Mouse (Mus musculus) heart, postnatal 25 days (tissue): ENCODE results near the gene Znhit2. TPM values are rescaled to one million over a fixed set of nuclear protein-coding genes. Genes with fewer than 3 reads are reported as not detected.

Experiments used
- DNase-seq: peaks from one replicate; pipeline ENCODE4 v3.0.0; 2022; ENCODE audit warnings: low spot score
- intact Hi-C: fragments of 180-260 bp; cut with DNase I; formaldehyde crosslinking; loops from one replicate; pipeline ENCODE4 v1.15.1; 2025
- total RNA-seq, 2 experiments: library from RNA; stranded (reverse); gene quantifications; 2 replicates each; pipeline ENCODE4 v1.2.3; 2021

Gene Znhit2
- total RNA-seq, 2 experiments from 2014 or later: 11.9 to 12.4 TPM

DNA sequence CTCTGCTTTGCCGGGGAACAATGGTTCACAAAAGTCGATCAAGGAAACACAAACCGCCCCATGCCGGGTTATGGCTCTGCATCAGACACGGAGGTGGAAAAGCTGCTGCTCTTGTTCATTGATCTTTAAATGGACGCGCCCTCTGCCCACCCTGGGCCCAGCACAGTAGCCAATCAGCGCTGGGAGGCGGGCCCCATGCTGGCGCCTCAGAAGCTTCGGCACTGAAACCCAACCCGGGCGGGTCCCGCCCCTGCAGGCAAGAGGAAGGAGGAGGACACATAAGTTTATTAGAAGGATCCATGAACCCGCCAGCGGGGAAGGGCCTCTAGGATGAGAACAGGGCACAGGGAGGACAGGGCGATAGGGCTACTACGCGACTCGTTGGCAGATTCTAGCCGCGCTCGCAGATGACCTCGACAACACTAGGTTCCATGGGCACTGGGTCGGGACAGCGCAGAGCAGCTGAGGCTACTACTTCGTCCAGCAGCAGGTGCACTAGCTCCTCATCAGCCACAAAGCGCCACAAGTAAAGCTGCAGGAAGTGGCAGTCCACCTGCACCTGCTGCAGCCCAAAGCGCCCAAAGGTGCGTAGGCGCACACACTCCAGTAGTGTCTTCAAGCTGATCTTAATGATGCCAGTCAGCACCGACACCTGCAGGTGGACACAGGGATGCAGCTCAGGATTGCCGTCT is 6.9 kb downstream of the Znhit2 start, which contains the start of gene Tm7sf2:
Gene Tm7sf2 (minus strand): TSS at position 650 of the 692 bp plus-strand sequence.
- intact Hi-C loops: no loop called here
- peak; percentile 86 for DNase-seq

DNA sequence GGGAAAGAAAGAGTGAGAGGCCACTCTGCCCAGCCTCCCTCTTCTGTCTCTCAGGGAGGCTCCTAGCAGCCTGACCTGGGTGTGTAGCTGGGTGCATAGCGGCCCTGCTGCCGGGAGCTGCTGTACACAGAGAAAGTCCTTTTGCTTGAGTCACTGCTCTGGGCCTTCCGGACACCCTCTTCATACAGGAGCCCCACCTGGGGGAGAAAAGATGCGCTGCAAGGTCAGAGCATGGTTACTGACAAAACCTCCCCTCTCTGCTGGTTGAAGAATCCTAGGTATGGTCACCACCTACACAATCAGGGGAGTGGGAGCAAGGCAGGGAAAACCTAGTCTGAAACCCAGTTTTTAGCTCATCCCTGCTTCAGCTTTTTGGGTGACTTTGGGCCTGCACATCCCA is 8.0 kb downstream of the Znhit2 start:
- intact Hi-C loops: no loop called here

DNA sequence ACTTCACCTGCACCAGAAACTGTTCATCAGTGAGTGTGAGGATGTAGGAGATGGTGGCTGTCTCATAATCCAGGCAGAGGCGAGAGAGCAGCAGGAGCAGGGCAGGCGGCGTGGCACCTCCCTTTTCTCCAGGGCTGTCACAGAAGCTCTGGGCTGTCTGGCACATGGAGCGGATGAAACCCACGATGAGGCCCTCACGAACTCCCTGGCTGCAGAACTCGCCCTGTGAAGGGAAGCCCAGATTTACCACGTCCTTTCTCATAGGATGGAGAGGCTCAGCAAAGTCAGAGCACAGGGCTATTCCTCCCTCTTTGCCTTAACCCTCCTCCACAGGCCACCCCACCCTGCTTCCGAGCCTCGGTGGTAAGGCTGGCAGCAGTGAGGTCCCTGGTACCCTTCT is 8.9 kb downstream of the Znhit2 start:
- intact Hi-C loops: no loop called here
- no peak for DNase-seq

More for the DNA sequence above, 8.0 kb downstream of the Znhit2 start:
- no peak for DNase-seq

DNA sequence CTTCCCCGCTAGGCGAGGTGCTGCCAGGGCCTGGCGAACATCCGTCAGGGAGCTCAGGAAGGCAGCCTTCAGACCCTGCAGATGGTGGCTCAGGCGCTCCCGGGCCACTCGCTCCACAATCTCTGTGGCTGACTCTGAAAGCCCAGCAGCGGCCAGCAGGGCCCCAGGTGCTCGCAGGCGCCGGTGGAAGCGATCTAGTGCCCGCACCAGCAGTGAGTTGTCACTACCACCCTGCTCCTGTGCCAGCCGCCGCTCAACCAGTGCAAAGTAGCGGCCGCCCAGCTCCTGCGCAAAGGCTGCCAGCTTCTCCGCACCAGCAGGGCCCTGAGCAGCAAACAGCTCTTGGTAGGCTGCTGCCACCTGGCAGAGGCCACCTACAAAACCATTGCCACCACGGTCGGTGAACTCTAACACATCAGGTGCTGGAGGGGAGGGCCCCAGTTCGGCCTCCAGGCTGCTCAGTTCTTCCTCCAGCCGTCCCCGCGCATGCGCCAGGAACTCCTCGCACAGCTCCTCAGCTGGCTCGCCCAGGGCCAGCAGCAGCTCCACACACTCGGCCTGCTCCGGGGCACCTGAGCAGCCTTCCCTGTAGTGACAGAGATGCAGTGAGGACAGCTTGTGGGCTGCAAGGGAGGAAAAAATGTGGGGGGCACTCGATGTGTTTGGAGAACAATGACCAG is 9.7 kb downstream of the Znhit2 start:
- intact Hi-C loops: no loop called here

DNA sequence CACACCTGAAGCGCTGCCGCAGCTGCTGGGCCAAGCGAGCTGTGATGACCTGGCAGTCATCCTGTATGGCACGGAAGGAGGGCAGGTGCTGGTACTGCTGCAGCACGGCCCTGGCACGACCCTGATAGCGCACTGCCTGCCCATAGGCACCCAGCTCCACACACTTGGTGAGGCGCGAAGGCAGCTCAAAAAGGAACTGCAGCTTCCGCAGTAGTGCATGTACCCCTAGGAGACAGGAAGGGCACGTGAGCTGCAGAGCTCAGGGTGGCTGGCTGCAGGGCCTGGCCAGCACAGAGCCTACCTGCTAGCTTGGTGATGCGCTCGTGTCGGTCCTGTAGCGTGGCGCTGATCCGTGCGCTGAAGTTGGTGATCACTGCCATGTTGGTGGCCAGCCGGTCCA is 10.3 kb downstream of the Znhit2 start:
- DNase-seq: no peak
- intact Hi-C loops: no loop called here

More for the DNA sequence above, 9.7 kb downstream of the Znhit2 start:
- DNase-seq: no peak

DNA sequence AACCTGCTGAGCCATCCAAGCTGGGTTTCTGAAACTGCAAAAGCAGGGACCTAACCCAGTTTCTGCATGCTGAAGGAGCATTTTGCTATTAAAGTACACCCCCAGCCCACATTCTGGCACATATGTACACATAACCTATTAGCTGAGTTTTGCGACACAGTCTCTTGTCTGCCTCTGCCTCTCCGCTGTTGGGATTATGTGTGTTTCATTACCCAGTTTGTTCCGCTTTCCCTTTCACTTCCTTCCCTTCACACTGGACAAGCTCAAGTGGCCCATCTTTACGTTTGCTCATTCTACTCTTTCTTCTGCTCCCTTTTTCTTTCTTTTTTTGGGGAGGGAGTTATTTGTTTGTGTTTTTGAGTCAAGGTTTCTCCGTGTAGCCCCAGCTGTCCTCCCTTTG is 12.9 kb downstream of the Znhit2 start:
- no peak for DNase-seq
- intact Hi-C loops: no loop called here

DNA sequence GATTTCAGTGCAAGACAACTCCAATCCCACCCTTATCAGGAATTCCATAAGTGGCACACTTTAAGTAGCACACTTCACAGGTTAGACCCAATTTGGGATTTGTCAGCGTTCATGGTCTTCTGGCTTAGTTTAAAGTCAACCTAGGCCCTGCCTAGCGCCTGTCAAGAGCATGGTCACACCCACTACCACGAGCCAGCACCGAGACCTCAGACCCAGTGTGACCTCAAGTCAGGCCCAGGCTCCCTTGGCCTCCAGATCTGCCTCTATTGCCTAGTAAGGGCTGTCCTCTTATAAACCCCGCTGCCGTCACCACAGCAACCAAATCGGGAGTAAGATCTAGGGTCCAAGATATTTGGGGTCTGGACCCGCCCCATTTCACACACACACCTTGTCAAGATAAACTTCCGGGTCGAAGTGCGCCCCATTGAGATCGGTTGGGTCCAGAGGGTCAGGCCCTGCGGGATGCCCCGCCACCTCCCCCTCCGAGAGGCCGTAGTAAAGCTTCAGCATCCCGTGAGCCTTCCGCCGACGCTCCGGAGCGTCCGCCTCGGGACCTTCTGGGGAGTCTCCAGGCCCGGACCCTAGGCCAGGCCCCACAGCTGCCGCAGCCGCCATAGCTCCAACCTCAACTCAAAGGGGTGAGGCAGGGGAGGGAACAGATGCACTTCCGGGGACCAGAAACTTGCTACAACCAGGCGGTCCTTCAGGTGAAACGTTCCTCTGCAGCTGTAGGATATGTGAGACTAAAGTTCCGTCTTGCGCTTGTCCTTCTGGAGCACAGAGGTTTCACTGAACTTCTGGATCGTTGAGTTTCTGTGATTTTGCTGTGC is 15.8 kb downstream of the Znhit2 start, which contains the start of gene Vps51:
Gene Vps51 (minus strand): TSS at position 668 of the 830 bp plus-strand sequence.
- peak; percentile 68 for DNase-seq
- intact Hi-C loops: no loop called here

DNA sequence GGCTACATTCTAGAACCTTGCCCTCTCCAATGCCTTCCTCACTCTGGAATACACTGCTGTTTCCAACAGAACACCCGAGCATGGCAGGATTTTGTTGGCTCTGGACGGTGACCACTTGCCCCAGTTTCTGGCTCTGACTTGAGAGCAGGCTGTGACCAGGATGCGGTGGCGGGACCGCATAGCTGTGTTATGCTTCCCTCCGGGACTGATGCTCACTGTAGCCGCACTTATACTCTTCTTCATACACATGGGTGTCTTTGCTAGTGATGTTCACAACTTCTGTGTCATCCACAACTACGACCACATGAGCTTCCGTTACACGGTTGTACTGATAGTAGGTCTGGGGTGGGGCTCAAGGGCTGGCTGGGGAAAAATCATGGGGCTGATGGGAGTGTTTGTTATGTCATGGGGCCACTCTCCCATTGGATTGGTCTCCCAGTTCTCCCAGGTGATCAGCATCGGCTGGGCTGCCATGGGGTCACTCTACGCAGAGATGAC is 19.0 kb downstream of the Znhit2 start, which contains the start of gene Tmem262:
Gene Tmem262 (plus strand): TSS at position 51 of the 498 bp plus-strand sequence.
- intact Hi-C loops: loop anchor here (10.0 kb wide), 1 partner anchor 255 kb away; the partner anchor contains the start of gene Men1

DNA sequence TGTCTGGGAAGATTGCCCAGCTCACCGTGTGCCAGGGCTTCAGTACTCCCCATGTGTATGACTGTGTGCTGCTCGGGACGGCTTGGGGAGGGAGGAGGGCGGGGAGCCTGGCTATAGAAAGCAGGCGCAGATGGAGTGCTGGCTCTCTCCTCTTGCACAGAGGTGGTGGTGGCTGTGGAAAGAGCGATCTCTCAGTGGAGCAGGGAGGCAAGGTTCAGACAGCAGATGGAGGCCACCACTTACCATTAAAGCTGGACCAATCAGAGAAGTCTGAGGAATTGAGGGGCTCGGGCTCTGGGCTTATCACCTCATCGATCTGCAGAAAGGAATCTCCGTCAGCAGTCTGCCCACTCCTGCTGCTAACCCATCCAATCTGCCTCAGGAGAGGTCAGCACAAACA is 21.2 kb downstream of the Znhit2 start, which contains the start of gene Gm28374:
Gene Gm28374 (minus strand): TSS at position 101 of the 400 bp plus-strand sequence.
- no peak for DNase-seq
- intact Hi-C loops: loop anchor here (10.0 kb wide), 1 partner anchor 253 kb away; the partner anchor contains the start of gene Men1

More for the DNA sequence above, 19.0 kb downstream of the Znhit2 start, which contains the start of gene Tmem262:
- DNase-seq: no peak

DNA sequence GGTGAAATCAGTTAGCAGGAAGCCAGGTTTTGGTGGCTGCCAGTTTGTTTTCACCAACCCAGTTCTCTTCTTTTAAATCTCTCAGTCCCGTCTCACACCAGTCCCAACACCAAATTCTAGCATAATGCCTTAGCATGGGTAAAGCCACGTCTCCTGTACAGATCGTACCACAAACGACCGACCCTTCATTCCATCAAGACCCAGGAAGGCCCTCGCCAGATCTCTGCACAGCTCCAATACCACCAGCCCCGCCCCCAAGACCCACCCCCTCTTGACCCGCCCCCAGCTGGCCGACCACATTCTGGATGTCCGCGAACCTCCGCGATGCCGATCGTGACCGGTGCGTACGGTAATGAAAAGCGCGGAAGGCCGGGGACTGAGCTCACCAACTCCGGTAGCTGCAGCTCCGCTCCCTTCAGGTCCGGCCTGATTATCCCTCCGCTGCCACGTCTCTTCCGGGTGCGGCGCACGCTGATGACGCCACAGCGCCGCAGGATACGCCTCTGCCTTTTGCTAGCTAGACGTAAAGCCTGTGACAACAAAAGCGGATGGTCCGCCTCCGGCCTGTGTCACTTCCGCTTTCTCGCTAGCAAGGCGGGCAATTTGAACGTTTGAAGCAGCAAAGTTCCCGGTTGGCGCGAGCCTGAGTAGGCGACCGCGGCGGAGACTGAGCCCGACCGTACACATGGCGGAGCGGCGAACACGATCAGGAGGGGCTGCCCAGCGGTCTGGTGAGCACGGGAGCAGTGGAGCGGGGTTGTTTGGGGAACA is 23.7 kb downstream of the Znhit2 start, which contains the start of the genes Zfpl1 and Cdca5:
Gene Zfpl1 (minus strand): TSS at position 479 of the 771 bp plus-strand sequence.
Gene Cdca5 (plus strand): TSS at position 506 of the 771 bp plus-strand sequence.
- peak; percentile 93 for DNase-seq
- intact Hi-C loops: loop anchor here (1.0 to 10.0 kb wide), 2 partner anchors 26 to 250 kb away; partner anchors contain the start of gene Men1

DNA sequence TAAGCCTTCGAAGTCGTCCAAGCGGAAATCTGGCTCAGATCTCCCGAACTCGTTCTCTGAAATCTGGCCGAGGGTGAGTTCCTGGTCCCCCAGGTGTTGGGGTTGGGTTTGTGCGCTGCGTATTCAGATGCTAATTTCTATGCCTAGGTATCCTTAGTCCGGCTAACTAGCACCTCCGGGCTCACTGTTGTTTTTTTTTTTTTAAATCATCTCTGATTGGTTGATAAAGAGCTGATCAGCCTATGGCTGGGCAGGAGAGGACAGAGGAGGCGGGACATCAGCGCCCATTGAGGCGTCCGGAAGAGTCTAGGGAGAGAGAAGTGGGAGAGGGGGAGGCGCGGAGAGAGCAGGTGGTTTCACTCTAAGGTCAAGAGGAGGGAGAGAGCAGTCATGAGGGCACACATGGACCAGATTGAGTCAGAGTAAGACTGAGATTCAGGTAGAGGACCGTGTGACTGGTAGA is 24.5 kb downstream of the Znhit2 start:
- no peak for DNase-seq
- intact Hi-C loops: loop anchor here (10.0 kb wide), 1 partner anchor 249 kb away; the partner anchor contains the start of gene Men1

DNA sequence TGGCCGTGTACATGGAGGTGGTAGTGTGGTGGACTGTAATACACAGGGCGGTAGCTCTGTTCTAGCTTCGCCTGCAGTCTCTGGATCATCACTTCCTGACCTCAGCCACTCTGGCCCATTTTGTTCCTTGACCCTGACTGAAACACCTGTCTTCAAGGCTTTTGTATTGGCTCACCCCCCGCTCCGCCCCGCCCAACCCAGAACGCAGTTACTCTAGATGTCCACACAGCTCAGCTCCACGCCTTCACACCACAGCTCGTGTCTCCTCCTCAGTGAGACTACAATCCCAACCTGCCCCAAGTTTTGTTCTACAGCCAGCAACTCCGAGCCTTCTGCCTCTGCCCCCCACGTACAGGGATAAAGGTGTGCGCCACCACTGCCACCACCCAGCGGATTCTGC is 27.8 kb downstream of the Znhit2 start:
- intact Hi-C loops: loop anchor here (10.0 kb wide), 1 partner anchor 246 kb away; the partner anchor contains the start of gene Men1
- DNase-seq: no peak

DNA sequence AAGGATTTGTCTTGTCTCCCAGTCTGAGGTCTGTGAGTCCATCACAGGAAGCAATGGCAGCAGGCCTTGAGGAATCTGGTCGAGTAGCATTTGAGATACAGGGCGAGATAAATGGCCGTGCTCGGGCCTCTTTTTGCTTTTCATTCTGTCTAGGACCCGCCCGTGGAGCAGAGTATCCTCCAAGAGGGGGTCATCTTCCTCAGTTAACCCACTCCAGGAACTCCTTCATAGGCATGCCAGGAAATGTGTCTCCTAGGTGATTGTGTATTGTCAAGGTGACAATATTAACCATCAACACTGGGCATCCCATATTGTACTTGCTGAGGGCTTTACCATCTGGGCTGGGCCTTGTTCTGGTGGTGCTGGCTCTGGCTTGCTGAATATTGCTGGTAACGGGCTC is 33.1 kb downstream of the Znhit2 start, which contains the start of gene AC131692.1:
Gene AC131692.1 (plus strand): TSS at position 301 of the 400 bp plus-strand sequence.
- no peak for DNase-seq
- intact Hi-C loops: no loop called here

DNA sequence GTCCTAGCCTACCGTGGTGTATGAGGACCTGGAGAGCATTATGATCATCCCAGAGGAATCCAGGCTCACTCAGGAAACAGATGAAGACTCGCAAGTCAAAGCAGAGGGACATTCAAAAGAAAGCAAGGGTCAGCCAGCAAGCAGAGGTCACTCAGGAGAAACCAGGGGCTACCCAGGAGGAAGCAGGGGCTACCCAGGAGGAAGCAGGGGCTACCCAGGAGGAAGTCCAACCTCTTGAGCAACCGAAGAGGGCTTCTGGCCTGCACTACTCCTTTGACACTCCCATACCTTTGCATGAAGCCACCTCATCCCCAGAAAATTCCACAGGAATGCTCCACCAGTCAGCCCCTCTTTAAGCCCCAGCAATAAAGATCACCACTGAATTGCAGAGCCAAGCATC is 36.9 kb downstream of the Znhit2 start:
- DNase-seq: no peak
- intact Hi-C loops: no loop called here

DNA sequence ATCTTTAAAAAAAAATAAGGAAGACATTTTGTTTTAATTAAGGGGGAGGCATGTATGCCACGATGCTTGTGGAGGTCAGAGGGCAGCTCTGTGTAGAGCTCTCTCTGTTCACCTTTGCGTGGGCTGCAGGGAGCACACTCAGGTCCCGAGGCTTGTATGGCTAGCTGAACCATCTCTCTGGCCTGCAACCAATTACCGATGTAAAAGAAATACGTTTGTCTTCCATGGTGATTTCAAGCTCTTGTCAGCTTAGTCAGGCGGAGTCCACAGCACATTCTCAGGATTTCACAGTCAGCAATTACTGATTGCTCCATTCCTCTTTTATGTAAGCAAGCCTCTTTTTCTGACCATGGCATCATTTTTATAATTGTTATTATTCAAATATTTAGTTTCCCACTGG is 40.2 kb downstream of the Znhit2 start:
- no peak for DNase-seq
- intact Hi-C loops: no loop called here

DNA sequence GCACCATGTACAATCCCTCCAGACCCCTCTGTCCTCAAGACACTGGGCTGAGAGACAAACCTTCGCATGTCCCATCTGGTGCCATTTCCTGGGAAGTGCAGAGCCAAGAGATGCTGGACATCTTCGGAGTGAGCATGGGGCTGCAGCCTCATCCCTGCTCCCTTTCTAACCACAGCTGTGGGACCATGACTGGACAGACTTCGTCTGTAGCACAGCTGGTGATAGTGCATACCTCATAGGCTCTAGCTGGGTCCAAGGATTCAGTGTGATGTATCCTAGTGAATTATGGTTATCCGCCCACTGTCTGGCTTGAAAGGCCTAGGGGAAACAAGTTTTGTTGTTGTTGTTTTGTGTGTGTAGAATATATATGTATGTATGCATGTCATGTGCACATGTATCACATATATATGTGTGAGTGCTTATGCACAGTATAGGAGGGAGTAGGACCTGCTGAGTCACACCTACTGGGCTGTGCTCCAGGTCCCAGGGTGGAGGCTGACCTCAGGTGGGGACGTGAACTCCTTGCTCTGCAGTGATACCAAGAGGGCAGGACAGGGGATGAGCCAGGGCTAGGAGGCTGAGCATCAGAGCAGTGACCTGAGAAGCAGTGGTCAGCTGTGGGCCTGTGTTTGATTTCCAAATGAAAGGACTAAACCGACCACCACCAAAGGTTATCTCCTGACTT is 41.3 kb downstream of the Znhit2 start:
- DNase-seq: no peak
- intact Hi-C loops: no loop called here

DNA sequence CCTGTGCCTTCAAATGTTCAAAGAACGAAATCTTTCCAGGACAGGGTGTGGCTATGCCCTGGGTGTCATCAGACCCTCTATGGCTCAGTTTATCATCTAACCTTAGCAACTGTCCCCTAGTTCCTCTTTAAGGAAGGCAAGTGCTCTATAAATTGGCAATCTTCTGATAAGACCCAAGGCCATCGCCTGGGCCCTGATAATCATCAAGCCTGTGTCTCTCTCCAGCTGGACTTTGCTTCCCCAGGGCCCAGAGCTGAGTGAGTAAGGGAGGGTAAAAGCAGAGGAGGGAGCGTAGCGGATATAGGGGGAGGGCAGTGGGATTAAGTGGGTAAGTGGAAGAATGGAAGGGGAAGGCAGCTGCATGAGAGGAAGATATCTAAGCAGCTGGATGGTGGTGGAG is 43.5 kb downstream of the Znhit2 start:
- intact Hi-C loops: no loop called here
- DNase-seq: no peak

DNA sequence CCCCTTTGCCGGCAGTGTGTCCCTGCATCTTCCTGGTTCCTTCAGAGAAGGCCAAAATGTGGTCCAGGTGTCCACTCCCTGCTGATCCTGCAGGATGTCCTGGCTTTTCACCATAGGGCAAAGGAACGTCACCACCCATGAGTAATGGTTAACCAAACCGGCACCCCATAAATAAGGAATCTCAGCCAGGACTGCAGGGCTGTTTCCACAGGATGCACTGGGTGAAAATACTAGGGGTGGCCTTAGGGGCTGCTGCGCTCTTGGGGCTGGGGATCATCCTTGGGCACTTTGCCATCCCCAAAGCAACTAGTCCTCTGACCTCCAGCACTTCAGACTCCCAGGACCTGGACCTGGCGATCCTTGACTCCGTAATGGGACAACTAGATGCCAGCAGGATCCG is 44.6 kb downstream of the Znhit2 start, which contains the start of gene Naaladl1:
Gene Naaladl1 (plus strand): TSS at position 197 of the 400 bp plus-strand sequence.
- no peak for DNase-seq
- intact Hi-C loops: no loop called here
